Mouse (Mus musculus): ENCODE measurements around the gene Tspan13. TPM values are rescaled to one million over a fixed set of nuclear protein-coding genes. Genes with fewer than 3 reads are reported as not detected.

Tspan13 gene
- polyA plus RNA-seq, 1 experiment from 2014 or later = 17.2 TPM

DNA sequence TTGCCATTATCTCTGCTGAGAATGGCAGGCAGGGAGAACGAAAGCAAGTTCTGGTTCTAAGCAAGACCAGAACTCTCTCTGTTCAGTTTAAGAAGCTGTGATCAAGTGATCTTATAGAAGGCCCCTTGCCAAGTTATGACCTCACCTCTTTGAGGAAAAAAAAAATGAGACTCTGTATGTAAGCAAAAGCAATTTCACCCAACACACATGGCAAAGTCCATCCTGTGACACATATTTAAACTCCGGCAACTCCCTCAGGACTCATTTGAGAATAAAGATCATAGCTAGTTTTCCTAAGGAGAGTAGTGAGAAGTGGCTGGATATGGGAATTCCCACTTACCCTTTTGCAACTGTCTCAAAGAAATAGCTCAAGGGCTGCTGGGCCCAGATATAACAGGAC lies 34.7 kb downstream of the Tspan13 start:
- 0 out of 2 replicates have a peak, but pooled peaks cover 6% of the 10 kb centered on the region for H3K4me1 ChIP-seq (replicated peaks)
- no peak for ATAC-seq (ENCODE audit: insufficient read depth)
- no peaks in the 10 kb centered on the region for H3K27me3 ChIP-seq
- H3K36me3 ChIP-seq (replicated peaks) = no peaks in the 10 kb centered on the region
- no peak overlapping the region for H3K9ac ChIP-seq
- no peak overlapping the region for H3K4me2 ChIP-seq
- H3K9me3 ChIP-seq (replicated peaks) = no peaks in the 10 kb centered on the region
- no peak overlapping the region for H3K4me3 ChIP-seq (replicated peaks)
- WGBS (ENCODE audit: insufficient replicate concordance) = 70% methylated on average over 2 of the region's 2 CpGs
- no peak overlapping the region for H3K27ac ChIP-seq (replicated peaks)

DNA sequence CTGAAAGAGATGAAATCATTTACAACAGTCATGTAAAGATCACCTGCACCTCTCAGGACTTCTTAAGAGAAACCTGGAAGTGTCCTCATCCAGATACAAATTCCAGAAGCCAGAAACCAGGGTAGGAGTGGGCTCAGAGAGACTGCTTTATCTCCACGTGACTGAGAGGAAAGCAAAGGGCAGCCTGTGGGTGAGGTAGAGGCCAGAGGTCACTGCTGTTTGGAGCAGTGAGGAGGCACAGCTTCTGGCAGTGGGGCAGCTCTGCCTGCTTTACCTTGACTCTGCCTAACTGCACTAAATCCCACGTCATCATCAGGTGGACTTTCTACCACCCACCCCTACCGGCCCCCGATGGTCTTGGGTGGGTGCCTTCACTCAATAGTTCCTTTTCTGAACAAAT lies 37.6 kb downstream of the Tspan13 start:
- H3K4me3 ChIP-seq (replicated peaks) = no peak overlapping the region
- no peaks in the 10 kb centered on the region for H3K9me3 ChIP-seq (replicated peaks)
- H3K4me2 ChIP-seq = no peak overlapping the region
- H3K36me3 ChIP-seq (replicated peaks) = no peaks in the 10 kb centered on the region
- H3K4me1 ChIP-seq (replicated peaks) = peaks cover 16% of the 10 kb centered on the region; the same call in 1 of the 2 replicates
- ATAC-seq (ENCODE audit: insufficient read depth) = peak; percentile 63
- WGBS (ENCODE audit: insufficient replicate concordance) = 53% methylated on average over 4 of the region's 4 CpGs
- no peak overlapping the region for H3K9ac ChIP-seq
- H3K27me3 ChIP-seq = no peaks in the 10 kb centered on the region
- no peak overlapping the region for H3K27ac ChIP-seq (replicated peaks)

DNA sequence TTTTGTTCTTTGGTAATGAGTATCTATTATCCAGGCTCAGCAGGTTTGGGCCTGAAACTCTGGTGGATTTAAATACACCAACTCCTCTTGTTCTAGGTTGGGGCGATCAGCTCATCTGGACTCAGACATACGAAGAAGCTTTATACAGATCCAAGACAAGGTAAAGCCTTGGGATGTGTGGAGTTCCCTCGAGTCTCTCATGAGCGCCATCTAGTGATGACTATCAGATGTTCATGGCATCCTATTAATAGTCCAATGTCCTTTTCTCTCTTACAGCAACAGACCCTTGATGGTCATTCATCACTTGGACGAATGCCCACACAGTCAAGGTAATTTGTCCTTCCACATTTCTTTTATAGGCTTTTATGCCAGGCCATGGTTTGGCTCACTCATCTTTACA lies 46.5 kb downstream of the Tspan13 start:
- no peaks in the 10 kb centered on the region for H3K27me3 ChIP-seq
- no peaks in the 10 kb centered on the region for H3K4me1 ChIP-seq (replicated peaks)
- no peak overlapping the region for H3K27ac ChIP-seq (replicated peaks)
- no peak overlapping the region for H3K4me2 ChIP-seq
- 22% methylated on average over 5 of the region's 5 CpGs for WGBS (ENCODE audit: insufficient replicate concordance)
- H3K36me3 ChIP-seq (replicated peaks) = no peaks in the 10 kb centered on the region
- H3K4me3 ChIP-seq (replicated peaks) = no peak overlapping the region
- H3K9me3 ChIP-seq (replicated peaks) = no peaks in the 10 kb centered on the region
- H3K9ac ChIP-seq = no peak overlapping the region
- ATAC-seq (ENCODE audit: insufficient read depth) = no peak

DNA sequence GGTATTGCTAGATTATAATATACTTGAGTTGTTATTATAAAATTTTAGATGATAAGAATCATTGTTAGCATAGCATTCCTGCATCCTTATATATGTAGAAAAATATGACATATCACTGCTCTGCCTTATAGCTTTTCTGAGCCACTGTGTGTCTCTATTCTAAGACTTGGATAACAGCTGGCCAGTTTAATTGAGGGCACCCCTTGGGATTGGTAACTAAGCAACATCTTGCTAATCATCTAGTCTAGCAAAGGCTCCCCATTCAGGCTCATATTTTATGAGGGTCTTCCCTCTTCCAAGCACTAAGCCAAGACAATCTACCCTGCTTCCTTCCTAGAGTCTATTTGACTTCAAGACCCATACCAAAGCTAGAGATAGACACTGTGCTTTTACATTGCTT lies 48.2 kb downstream of the Tspan13 start:
- Histone ChIP-seq H3K36me3 (replicated peaks) (no peaks in the 10 kb centered on the region), H3K4me1 (replicated peaks) (no peaks in the 10 kb centered on the region), H3K27ac (replicated peaks) (no peak overlapping the region), H3K9me3 (replicated peaks) (no peaks in the 10 kb centered on the region), H3K4me2 (no peak overlapping the region), H3K9ac (no peak overlapping the region), H3K4me3 (replicated peaks) (no peak overlapping the region), H3K27me3 (no peaks in the 10 kb centered on the region)
- no peak for ATAC-seq (ENCODE audit: insufficient read depth)

DNA sequence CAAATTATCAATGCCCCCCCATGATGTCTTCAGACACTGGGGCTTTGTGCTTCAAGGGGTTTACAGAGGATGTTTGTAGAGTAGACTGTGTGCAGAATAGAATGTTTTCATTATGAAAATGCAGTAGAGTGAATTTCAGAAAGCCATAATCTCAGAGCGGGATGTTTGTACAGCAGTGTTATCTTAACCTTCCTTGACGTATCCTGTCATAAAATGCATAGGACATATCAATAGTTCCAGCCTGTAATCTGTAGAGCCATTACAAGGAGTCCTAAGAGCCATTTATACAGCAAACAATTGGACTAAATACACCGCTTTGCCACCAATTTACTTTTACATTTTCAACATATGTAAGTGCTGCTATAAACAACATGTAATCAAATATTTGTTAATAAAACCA lies 48.7 kb downstream of the Tspan13 start:
- 57% methylated on average over 3 of the region's 3 CpGs for WGBS (ENCODE audit: insufficient replicate concordance)
- Histone ChIP-seq H3K27ac (replicated peaks) (no peak overlapping the region), H3K9me3 (replicated peaks) (no peaks in the 10 kb centered on the region), H3K9ac (no peak overlapping the region), H3K27me3 (no peaks in the 10 kb centered on the region), H3K4me1 (replicated peaks) (no peaks in the 10 kb centered on the region), H3K4me2 (no peak overlapping the region), H3K36me3 (replicated peaks) (no peaks in the 10 kb centered on the region), H3K4me3 (replicated peaks) (no peak overlapping the region)
- no peak for ATAC-seq (ENCODE audit: insufficient read depth)

DNA sequence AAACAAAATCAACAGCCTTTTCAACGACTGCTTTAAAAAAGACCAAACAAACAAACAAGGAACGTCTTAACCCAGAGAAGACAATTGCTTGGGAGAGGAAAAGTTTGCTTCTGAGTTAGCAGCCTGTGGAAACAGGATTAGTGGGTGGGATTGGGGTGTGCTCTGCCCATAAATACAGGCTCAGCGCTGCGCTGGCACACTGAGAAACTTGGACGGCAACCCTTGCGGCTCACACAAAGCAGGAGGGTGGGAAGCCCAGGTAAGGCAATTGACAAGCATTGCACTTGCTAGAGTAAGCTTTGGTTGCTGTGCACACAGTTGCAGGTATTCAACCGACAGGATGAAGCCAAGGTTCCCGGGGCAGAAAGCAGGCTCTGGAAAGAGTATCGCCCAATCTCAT lies 49.6 kb downstream of the Tspan13 start, which contains the start of gene Agr2:
Gene Agr2 (plus strand): TSS at position 197 of the 400 bp plus-strand sequence.
- ATAC-seq (ENCODE audit: insufficient read depth) = no peak
- no peaks in the 10 kb centered on the region for H3K27me3 ChIP-seq
- H3K9ac ChIP-seq = no peak within 1 kb of the TSS
- no peaks in the 10 kb centered on the region for H3K4me1 ChIP-seq (replicated peaks)
- no peak within 1 kb of the TSS for H3K27ac ChIP-seq (replicated peaks)
- H3K9me3 ChIP-seq (replicated peaks) = no peaks in the 10 kb centered on the region
- no peaks in the 10 kb centered on the region for H3K36me3 ChIP-seq (replicated peaks)
- no peak within 1 kb of the TSS for H3K4me2 ChIP-seq
- no peak within 1 kb of the TSS for H3K4me3 ChIP-seq (replicated peaks)
- WGBS (ENCODE audit: insufficient replicate concordance) = 60% methylated on average over 9 of the region's 9 CpGs

DNA sequence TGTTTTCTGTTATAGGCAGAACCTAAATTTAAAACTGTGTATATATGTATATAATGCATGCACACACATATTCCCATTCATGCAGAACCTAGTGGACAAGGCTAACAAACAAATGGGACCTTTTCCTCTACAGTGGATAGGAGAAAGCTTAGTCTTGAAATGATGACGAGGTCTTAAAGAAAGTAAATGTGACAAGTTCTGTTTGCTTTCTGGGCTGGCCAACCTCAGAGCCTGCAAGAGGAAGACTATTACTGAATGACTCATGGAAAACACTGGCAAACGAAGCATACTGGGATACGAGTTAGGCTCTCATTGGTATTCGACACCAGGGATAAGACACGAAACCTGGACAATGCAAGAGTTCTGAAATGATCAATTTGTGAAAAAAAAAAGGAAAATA lies 57.6 kb downstream of the Tspan13 start:
- H3K4me3 ChIP-seq (replicated peaks) = no peak overlapping the region
- no peaks in the 10 kb centered on the region for H3K36me3 ChIP-seq (replicated peaks)
- 61% methylated on average over 5 of the region's 5 CpGs for WGBS (ENCODE audit: insufficient replicate concordance)
- H3K9ac ChIP-seq = no peak overlapping the region
- no peak overlapping the region for H3K27ac ChIP-seq (replicated peaks)
- H3K9me3 ChIP-seq (replicated peaks) = no peaks in the 10 kb centered on the region
- H3K4me2 ChIP-seq = no peak overlapping the region
- ATAC-seq (ENCODE audit: insufficient read depth) = no peak
- H3K4me1 ChIP-seq (replicated peaks) = peaks cover 6% of the 10 kb centered on the region
- no peaks in the 10 kb centered on the region for H3K27me3 ChIP-seq

DNA sequence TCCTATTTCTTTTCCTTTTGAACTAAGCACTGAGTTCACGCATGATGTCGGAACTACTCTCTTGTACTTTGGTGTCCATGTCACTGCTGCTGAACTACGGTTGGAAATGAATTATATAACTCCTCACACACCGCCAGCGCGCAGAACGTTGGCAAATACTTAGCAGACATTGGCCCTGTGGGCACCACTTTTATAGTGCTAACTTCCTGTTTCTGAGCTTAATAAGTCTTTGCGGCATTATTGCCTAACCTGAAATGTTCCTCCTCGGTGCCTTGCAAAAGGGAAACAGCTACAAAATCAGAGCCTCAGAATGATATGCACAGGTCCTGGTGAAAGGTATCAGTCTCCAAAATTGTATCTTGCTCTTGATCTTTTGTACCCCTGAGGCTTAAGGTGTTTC lies 58.8 kb downstream of the Tspan13 start:
- Histone ChIP-seq H3K9ac (no peak overlapping the region), H3K4me2 (no peak overlapping the region), H3K4me1 (replicated peaks) (peaks cover 6% of the 10 kb centered on the region), H3K9me3 (replicated peaks) (no peaks in the 10 kb centered on the region), H3K27me3 (no peaks in the 10 kb centered on the region), H3K36me3 (replicated peaks) (no peaks in the 10 kb centered on the region), H3K4me3 (replicated peaks) (no peak overlapping the region), H3K27ac (replicated peaks) (no peak overlapping the region)
- no peak for ATAC-seq (ENCODE audit: insufficient read depth)
- 47% methylated on average over 9 of the region's 9 CpGs for WGBS (ENCODE audit: insufficient replicate concordance)

DNA sequence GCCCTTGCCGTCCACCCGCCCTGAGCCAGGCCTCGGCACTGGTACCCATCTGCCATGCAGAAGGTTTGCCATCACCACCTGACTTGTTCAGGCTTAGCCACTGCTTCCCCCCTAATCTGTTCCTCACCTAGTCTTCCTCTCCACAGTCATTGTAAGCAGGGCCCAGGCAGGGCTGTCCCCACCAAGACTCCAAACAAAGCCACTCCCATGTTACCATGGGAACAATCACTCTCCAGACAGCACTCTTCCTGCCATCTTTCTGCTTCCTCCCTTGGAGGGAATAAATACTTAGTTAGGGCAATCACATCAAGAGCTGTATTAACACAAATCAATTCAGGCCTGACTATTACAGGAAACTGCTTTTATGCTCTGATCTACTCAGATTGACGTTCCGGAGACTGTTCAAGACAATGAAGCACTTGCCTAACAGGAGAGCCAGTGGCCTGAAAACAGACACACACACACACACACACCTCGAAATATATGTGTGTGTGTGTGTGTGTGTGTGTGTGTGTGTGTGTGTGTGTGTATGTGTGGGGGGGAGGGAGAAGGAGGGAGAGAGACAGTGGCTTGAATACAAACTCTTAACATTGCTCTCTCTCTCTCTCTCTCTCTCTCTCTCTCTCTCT lies 60.5 kb downstream of the Tspan13 start:
- H3K4me1 ChIP-seq (replicated peaks) = peaks cover 6% of the 10 kb centered on the region
- H3K36me3 ChIP-seq (replicated peaks) = no peaks in the 10 kb centered on the region
- no peak overlapping the region for H3K27ac ChIP-seq (replicated peaks)
- no peak overlapping the region for H3K9ac ChIP-seq
- H3K4me3 ChIP-seq (replicated peaks) = no peak overlapping the region
- no peaks in the 10 kb centered on the region for H3K27me3 ChIP-seq
- H3K9me3 ChIP-seq (replicated peaks) = no peaks in the 10 kb centered on the region
- ATAC-seq (ENCODE audit: insufficient read depth) = peak; percentile 52
- no peak overlapping the region for H3K4me2 ChIP-seq
- 5% methylated on average over 6 of the region's 6 CpGs for WGBS (ENCODE audit: insufficient replicate concordance)

DNA sequence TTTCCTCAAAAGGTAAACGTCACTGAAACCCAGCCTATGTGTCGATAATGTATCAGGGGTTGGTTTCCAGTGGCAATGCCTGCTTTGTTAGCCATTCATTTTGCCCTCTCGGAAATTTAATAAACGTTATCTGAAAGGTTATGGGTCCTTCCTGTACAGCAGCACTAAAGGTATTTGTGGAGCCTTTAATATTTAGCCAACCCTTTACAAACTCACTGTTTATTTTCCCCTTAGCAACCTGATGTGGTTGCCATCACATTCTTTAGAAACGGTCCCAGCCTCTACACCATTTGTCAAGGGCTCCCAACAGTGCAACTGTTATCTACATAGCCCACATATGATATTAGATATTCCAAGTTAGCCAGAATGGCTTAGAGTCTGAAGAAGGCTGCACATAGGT lies 62.7 kb downstream of the Tspan13 start:
- no peaks in the 10 kb centered on the region for H3K36me3 ChIP-seq (replicated peaks)
- H3K9ac ChIP-seq = no peak overlapping the region
- no peaks in the 10 kb centered on the region for H3K27me3 ChIP-seq
- H3K4me1 ChIP-seq (replicated peaks) = peaks cover 6% of the 10 kb centered on the region
- ATAC-seq (ENCODE audit: insufficient read depth) = no peak
- 58% methylated on average over 5 of the region's 5 CpGs for WGBS (ENCODE audit: insufficient replicate concordance)
- no peak overlapping the region for H3K4me3 ChIP-seq (replicated peaks)
- no peaks in the 10 kb centered on the region for H3K9me3 ChIP-seq (replicated peaks)
- no peak overlapping the region for H3K27ac ChIP-seq (replicated peaks)
- H3K4me2 ChIP-seq = no peak overlapping the region

DNA sequence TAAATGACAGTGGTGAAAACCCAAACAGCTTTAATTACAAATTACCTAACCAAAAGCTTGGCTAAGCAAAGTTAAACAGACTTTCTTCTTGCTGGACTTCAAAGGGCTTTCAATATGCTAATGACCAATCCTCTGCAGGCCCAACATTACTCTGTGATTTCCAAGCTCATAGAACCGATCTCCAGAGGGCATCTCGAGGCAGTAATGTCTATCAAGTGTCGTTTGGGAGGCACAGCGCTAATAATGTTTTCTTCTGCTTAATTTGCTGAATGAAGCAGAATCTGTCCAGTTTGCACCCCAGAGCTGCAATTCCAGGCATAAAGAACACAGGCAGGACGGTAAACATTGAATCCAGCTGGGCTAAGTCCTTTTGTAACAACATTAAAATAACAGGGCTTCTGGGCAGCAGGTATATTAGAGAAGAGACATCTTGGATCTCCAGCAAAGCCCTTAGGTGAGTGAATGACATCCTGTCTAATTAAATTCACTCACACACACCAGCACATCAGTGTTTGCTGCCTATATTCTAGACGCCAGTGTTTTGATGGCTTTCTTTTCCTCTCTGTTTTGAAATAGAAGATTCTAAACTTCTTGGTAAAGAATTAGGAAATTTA lies 64.6 kb downstream of the Tspan13 start:
- Histone ChIP-seq H3K4me1 (replicated peaks) (peaks cover 6% of the 10 kb centered on the region), H3K27me3 (no peaks in the 10 kb centered on the region), H3K36me3 (replicated peaks) (no peaks in the 10 kb centered on the region), H3K9ac (no peak overlapping the region), H3K9me3 (replicated peaks) (no peaks in the 10 kb centered on the region), H3K27ac (replicated peaks) (no peak overlapping the region), H3K4me2 (no peak overlapping the region), H3K4me3 (replicated peaks) (no peak overlapping the region)
- no peak for ATAC-seq (ENCODE audit: insufficient read depth)
- WGBS (ENCODE audit: insufficient replicate concordance) = 38% methylated on average over 6 of the region's 6 CpGs

DNA sequence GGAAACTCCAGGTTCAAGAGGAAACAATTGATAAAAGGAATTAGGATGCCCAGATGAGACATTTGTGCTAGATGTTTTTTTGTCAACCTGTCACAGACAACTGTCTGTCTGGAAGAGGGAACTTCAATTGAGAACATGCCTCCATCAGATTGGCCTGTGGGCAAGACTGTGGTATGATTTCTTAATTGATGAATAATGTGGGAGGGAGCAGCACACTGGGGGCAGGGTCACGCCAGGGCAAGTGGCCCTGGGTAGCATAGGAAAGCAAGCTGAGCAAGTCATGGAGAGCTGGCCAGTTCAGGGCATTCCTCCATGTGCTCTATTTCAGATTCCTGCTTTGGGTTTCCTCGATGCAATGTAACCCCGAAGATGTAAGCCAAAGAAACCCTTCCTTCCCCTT lies 66.4 kb downstream of the Tspan13 start:
- Histone ChIP-seq H3K27ac (replicated peaks) (no peak overlapping the region), H3K36me3 (replicated peaks) (no peaks in the 10 kb centered on the region), H3K9ac (no peak overlapping the region), H3K4me3 (replicated peaks) (no peak overlapping the region), H3K27me3 (no peaks in the 10 kb centered on the region), H3K4me1 (replicated peaks) (no peaks in the 10 kb centered on the region), H3K9me3 (replicated peaks) (no peaks in the 10 kb centered on the region), H3K4me2 (no peak overlapping the region)
- no peak for ATAC-seq (ENCODE audit: insufficient read depth)
- WGBS (ENCODE audit: insufficient replicate concordance) = 22% methylated on average over 3 of the region's 3 CpGs
